Mouse (Mus musculus): Measurements from ENCODE around the gene Slc24a2. TPM values are rescaled to one million over a fixed set of nuclear protein-coding genes. Genes with fewer than 3 reads are reported as not detected.

Slc24a2 gene
- polyA plus RNA-seq, 1 experiment from 2014 or later, result 0.05 TPM

DNA sequence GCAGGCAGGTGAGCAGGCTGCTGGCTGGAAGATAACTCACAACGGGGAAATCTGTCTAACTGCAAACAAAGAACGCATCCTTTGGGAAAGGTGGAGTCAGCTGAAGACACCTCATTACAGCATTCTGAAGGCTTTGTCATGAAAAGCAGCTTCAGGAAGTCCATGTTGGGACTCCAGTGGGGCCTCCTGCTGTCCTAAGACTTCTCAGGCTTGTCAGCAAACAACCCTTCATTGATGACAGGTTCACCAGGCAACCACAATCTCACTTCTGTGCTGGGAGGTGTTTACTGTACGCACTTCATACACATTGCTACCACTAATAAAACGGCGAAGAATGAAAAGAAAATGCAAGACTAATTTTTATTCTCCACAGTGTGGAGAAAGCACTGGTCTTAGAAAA, 165.1 kb downstream of the Slc24a2 start:
- H3K9ac ChIP-seq (ENCODE audit: low read length), result no peak overlapping the region
- 70% methylated on average over 5 of the region's 5 CpGs for WGBS
- ATAC-seq (ENCODE audit: low FRiP score, low TSS enrichment), result no peak
- H3K4me1 ChIP-seq (replicated peaks; ENCODE audit: control insufficient read depth, insufficient read depth), result no peaks in the 10 kb centered on the region
- H3K27me3 ChIP-seq (ENCODE audit: control insufficient read depth, insufficient read depth, low read length), result no peaks in the 10 kb centered on the region
- H3K4me3 ChIP-seq (ENCODE audit: low read depth, low read length), result no peak overlapping the region
- H3K9me3 ChIP-seq (ENCODE audit: control insufficient read depth, low read length), result no peaks in the 10 kb centered on the region
- DNase-seq (ENCODE audit: low spot score), result no peak
- no peak overlapping the region for H3K4me2 ChIP-seq (replicated peaks; ENCODE audit: low read depth)
- no peaks in the 10 kb centered on the region for H3K36me3 ChIP-seq (ENCODE audit: control insufficient read depth, insufficient read depth, low read length)
- no peak overlapping the region for H3K27ac ChIP-seq (replicated peaks)
- TF ChIP-seq EP300 (optimal IDR thresholded peaks at IDR 0.05) (no peak), CTCF (IDR thresholded peaks at IDR 0.05; ENCODE audit: low read depth) (no peak)

DNA sequence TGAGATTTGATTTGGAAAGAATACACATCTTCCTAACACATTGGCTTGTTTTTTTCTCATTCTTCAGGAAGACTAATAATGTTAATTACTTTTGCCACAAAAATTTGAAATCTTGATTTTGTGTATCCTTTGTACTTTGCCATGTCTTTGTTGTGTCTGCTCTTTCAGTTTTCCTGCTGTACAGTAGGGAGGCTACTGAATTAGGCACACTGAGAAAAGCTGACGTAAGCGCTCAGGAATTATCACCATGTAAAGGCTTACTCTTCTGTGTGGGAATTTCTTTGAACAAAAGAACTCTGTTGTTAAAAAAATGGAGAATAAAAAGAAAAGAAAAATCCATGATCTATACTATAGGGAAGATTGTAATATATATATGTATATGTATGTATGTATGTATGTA, 165.7 kb downstream of the Slc24a2 start:
- Histone ChIP-seq H3K27me3 (ENCODE audit: control insufficient read depth, insufficient read depth, low read length) (no peaks in the 10 kb centered on the region), H3K4me1 (replicated peaks; ENCODE audit: control insufficient read depth, insufficient read depth) (no peaks in the 10 kb centered on the region), H3K9ac (ENCODE audit: low read length) (no peak overlapping the region), H3K36me3 (ENCODE audit: control insufficient read depth, insufficient read depth, low read length) (no peaks in the 10 kb centered on the region), H3K27ac (replicated peaks) (no peak overlapping the region), H3K4me3 (ENCODE audit: low read depth, low read length) (no peak overlapping the region), H3K9me3 (ENCODE audit: control insufficient read depth, low read length) (no peaks in the 10 kb centered on the region), H3K4me2 (replicated peaks; ENCODE audit: low read depth) (no peak overlapping the region)
- TF ChIP-seq EP300 (optimal IDR thresholded peaks at IDR 0.05) (no peak), CTCF (IDR thresholded peaks at IDR 0.05; ENCODE audit: low read depth) (no peak)
- 80% methylated on average over 2 of the region's 2 CpGs for WGBS
- no peak for ATAC-seq (ENCODE audit: low FRiP score, low TSS enrichment)
- no peak for DNase-seq (ENCODE audit: low spot score)

DNA sequence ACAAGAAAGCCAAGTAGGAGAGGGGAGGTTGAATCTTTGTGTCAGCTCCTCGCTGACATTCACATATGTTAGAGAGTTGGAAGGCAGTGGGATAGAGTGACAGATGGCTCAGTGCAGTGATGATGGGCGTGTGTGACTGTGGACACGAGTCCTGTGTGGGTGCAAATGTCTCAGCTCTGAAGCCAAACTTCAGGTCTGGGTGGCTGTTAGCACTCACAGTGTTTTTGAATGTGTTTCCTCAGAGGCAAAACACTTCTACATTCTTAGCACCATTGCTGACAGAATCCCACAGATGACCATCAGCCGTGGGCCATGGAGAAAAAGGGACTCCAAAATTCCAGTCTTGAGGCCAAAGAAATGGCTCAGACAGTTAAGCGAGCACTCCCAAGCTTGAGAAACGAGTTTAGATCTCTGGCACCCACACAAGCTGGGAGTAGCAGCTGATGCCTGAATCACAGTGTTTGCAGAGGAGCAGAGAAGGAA, 167.5 kb downstream of the Slc24a2 start:
- Histone ChIP-seq H3K27ac (replicated peaks) (no peak overlapping the region), H3K4me2 (replicated peaks; ENCODE audit: low read depth) (no peak overlapping the region), H3K4me3 (ENCODE audit: low read depth, low read length) (no peak overlapping the region), H3K9me3 (ENCODE audit: control insufficient read depth, low read length) (no peaks in the 10 kb centered on the region), H3K9ac (ENCODE audit: low read length) (no peak overlapping the region), H3K4me1 (replicated peaks; ENCODE audit: control insufficient read depth, insufficient read depth) (no peaks in the 10 kb centered on the region), H3K27me3 (ENCODE audit: control insufficient read depth, insufficient read depth, low read length) (no peaks in the 10 kb centered on the region), H3K36me3 (ENCODE audit: control insufficient read depth, insufficient read depth, low read length) (no peaks in the 10 kb centered on the region)
- ATAC-seq (ENCODE audit: low FRiP score, low TSS enrichment) (no peak), DNase-seq (ENCODE audit: low spot score) (no peak)
- TF ChIP-seq CTCF (IDR thresholded peaks at IDR 0.05; ENCODE audit: low read depth) (no peak), EP300 (optimal IDR thresholded peaks at IDR 0.05) (no peak)
- 48% methylated on average over 6 of the region's 6 CpGs for WGBS

DNA sequence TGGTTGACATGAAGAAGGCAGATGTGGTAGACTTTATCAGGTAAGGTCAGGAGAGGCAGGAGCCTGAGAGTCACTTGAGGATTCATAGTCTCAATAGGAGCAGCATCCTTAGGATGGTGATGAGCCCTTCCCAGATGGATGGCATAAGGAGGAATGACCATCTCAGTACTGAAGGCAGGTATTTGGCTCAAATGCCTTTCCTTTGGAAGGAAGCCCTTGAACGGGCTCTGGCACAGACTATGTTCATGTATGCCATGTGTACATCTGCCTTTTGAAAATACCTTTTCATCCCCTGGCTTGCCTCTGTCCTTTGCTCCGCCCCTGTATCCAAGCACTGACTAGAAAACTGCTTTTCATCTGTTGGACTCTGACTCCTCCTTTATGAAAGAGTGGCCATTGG, 168.6 kb downstream of the Slc24a2 start:
- H3K36me3 ChIP-seq (ENCODE audit: control insufficient read depth, insufficient read depth, low read length), result no peaks in the 10 kb centered on the region
- no peak overlapping the region for H3K4me3 ChIP-seq (ENCODE audit: low read depth, low read length)
- TF ChIP-seq EP300 (optimal IDR thresholded peaks at IDR 0.05), result no peak
- TF ChIP-seq CTCF (IDR thresholded peaks at IDR 0.05; ENCODE audit: low read depth), result no peak
- H3K4me2 ChIP-seq (replicated peaks; ENCODE audit: low read depth), result no peak overlapping the region
- ATAC-seq (ENCODE audit: low FRiP score, low TSS enrichment) (no peak), DNase-seq (ENCODE audit: low spot score) (no peak)
- no peaks in the 10 kb centered on the region for H3K9me3 ChIP-seq (ENCODE audit: control insufficient read depth, low read length)
- H3K4me1 ChIP-seq (replicated peaks; ENCODE audit: control insufficient read depth, insufficient read depth), result no peaks in the 10 kb centered on the region
- no peak overlapping the region for H3K9ac ChIP-seq (ENCODE audit: low read length)
- no peak overlapping the region for H3K27ac ChIP-seq (replicated peaks)
- no peaks in the 10 kb centered on the region for H3K27me3 ChIP-seq (ENCODE audit: control insufficient read depth, insufficient read depth, low read length)
- WGBS, result 75% methylated on average over 2 of the region's 2 CpGs

DNA sequence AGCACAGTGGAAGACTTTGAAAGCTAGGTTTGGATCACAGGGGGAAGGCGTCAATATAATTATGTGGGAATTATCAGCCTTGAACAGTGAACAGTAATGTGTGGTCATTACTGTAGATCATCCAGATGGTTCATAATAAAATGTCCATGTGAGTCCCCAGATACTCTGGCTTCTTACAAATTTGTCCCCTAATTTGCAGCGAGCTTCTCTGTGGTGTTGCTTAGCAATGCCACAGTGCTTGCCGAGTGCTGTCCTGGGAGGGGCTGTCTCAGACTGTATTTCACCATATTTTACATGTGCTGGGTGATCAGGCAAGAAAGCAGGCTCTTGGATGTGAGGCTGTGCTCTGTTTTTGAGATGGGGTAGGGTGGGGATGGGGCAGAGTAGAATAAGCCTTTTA, 172.7 kb downstream of the Slc24a2 start:
- H3K9ac ChIP-seq (ENCODE audit: low read length), result no peak overlapping the region
- TF ChIP-seq CTCF (IDR thresholded peaks at IDR 0.05; ENCODE audit: low read depth), result no peak
- no peaks in the 10 kb centered on the region for H3K27me3 ChIP-seq (ENCODE audit: control insufficient read depth, insufficient read depth, low read length)
- 68% methylated on average over 3 of the region's 3 CpGs for WGBS
- H3K4me2 ChIP-seq (replicated peaks; ENCODE audit: low read depth), result no peak overlapping the region
- ATAC-seq (ENCODE audit: low FRiP score, low TSS enrichment) (no peak), DNase-seq (ENCODE audit: low spot score) (no peak)
- no peaks in the 10 kb centered on the region for H3K9me3 ChIP-seq (ENCODE audit: control insufficient read depth, low read length)
- no peaks in the 10 kb centered on the region for H3K4me1 ChIP-seq (replicated peaks; ENCODE audit: control insufficient read depth, insufficient read depth)
- no peak overlapping the region for H3K27ac ChIP-seq (replicated peaks)
- H3K4me3 ChIP-seq (ENCODE audit: low read depth, low read length), result no peak overlapping the region
- no peaks in the 10 kb centered on the region for H3K36me3 ChIP-seq (ENCODE audit: control insufficient read depth, insufficient read depth, low read length)

DNA sequence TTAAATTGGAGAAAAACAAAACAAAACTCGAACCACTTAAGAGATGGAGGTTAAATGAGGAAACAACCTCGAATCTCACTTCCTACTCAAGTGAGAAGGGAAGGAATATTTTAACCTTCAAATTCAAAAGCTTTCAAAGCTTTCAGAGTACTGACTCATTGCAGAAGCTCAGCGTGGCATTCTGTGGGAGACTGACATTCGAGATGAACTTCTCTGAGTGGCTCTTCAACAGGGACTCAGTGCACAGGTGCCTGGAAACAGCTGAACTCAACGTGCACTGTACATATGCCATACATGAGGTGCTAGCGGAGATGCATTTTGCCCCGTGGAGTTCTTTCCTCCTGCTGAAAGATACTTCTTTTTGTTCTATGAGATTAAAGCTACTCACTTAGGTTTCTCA, 174.5 kb downstream of the Slc24a2 start:
- H3K36me3 ChIP-seq (ENCODE audit: control insufficient read depth, insufficient read depth, low read length), result no peaks in the 10 kb centered on the region
- no peak overlapping the region for H3K27ac ChIP-seq (replicated peaks)
- H3K4me1 ChIP-seq (replicated peaks; ENCODE audit: control insufficient read depth, insufficient read depth), result no peaks in the 10 kb centered on the region
- no peak overlapping the region for H3K4me3 ChIP-seq (ENCODE audit: low read depth, low read length)
- TF ChIP-seq CTCF (IDR thresholded peaks at IDR 0.05; ENCODE audit: low read depth) (no peak), EP300 (optimal IDR thresholded peaks at IDR 0.05) (no peak)
- 69% methylated on average over 7 of the region's 7 CpGs for WGBS
- H3K9ac ChIP-seq (ENCODE audit: low read length), result no peak overlapping the region
- ATAC-seq (ENCODE audit: low FRiP score, low TSS enrichment) (no peak), DNase-seq (ENCODE audit: low spot score) (no peak)
- H3K9me3 ChIP-seq (ENCODE audit: control insufficient read depth, low read length), result no peaks in the 10 kb centered on the region
- H3K27me3 ChIP-seq (ENCODE audit: control insufficient read depth, insufficient read depth, low read length), result no peaks in the 10 kb centered on the region
- no peak overlapping the region for H3K4me2 ChIP-seq (replicated peaks; ENCODE audit: low read depth)

Data from stomach, postnatal 0 days (tissue).